Mouse (Mus musculus) hematopoietic stem cell, adult 5-6 weeks (primary cell): ENCODE results near the gene Cdk14. TPM values are rescaled to one million over a fixed set of nuclear protein-coding genes. Genes with fewer than 3 reads are reported as not detected.

Experiments used
- ATAC-seq, 2 experiments: fragments of 125-278 bp in 1 of 2; replicated peaks in 1 of 2; 2 replicates each; pipeline ENCODE4 v1.8.0; 2016 to 2017; ENCODE audit warnings: inconsistent platforms in 2 of 2, mild to moderate bottlenecking in 2 of 2, moderate number of reproducible peaks in 2 of 2, low read depth in 1 of 2, moderate TSS enrichment in 1 of 2; ENCODE audit not compliant: low FRiP score in 2 of 2, poor library complexity in 2 of 2, severe bottlenecking in 2 of 2, insufficient read depth in 1 of 2, low TSS enrichment in 1 of 2
- total RNA-seq: library from RNA; stranded (forward); fragments of 172-1452, 232-1000 nt; gene quantifications from 2 replicates; pipeline ENCODE4 v1.2.3, GENCODE M21; 2017

The Cdk14 gene
- total RNA-seq, 1 experiment from 2014 or later, result 14.8 TPM

GRCm38 (mm10) chr5:5012521-5013346, 407.4 kb downstream of the Cdk14 start:
- ATAC-seq, result no peak

- ATAC-seq, result no peak
Observed at GRCm38 (mm10) chr5:5008153-5008745, 411.9 kb downstream of the Cdk14 start.

GRCm38 (mm10) chr5:5007489-5008152, 412.5 kb downstream of the Cdk14 start:
- no peak for ATAC-seq

- no peak for ATAC-seq
Observed at GRCm38 (mm10) chr5:5005633-5006032, 414.5 kb downstream of the Cdk14 start.

- ATAC-seq, result no peak
Observed at GRCm38 (mm10) chr5:5004740-5005139, 415.4 kb downstream of the Cdk14 start.

GRCm38 (mm10) chr5:4993192-4993601, 426.9 kb downstream of the Cdk14 start:
- ATAC-seq, result no peak

- no peak for ATAC-seq
Observed at GRCm38 (mm10) chr5:4991023-4991422, 429.1 kb downstream of the Cdk14 start.

- no peak for ATAC-seq
Observed at GRCm38 (mm10) chr5:4990237-4990636, 429.9 kb downstream of the Cdk14 start.

GRCm38 (mm10) chr5:4986181-4986580, 433.9 kb downstream of the Cdk14 start:
- no peak for ATAC-seq

GRCm38 (mm10) chr5:4979551-4979950, 440.6 kb downstream of the Cdk14 start:
- no peak for ATAC-seq

GRCm38 (mm10) chr5:4973408-4973807, 446.7 kb downstream of the Cdk14 start:
- ATAC-seq, result no peak

- ATAC-seq, result peak; percentile 88 to 94
Observed at GRCm38 (mm10) chr5:4962063-4962610, 458.0 kb downstream of the Cdk14 start.

GRCm38 (mm10) chr5:4961636-4962035, 458.5 kb downstream of the Cdk14 start:
- ATAC-seq, result no peak; a peak in 1 of 4 replicates

- ATAC-seq, result no peak
Observed at GRCm38 (mm10) chr5:4959446-4959845, 460.7 kb downstream of the Cdk14 start.

GRCm38 (mm10) chr5:4955993-4956392, 464.1 kb downstream of the Cdk14 start:
- ATAC-seq, result no peak

GRCm38 (mm10) chr5:4955392-4955791, 464.7 kb downstream of the Cdk14 start:
- ATAC-seq, result no peak

GRCm38 (mm10) chr5:4949433-4949832, 470.7 kb downstream of the Cdk14 start:
- ATAC-seq, result no peak
